Mouse (Mus musculus) midbrain, embryonic 10.5 days (tissue): ENCODE results near the gene Cs. TPM values are rescaled to one million over a fixed set of nuclear protein-coding genes. Genes with fewer than 3 reads are reported as not detected.

Experiments
- DNase-seq: peaks from one replicate; pipeline ENCODE4 v3.0.0-alpha.2; 2017; ENCODE audit warnings: low spot score
- H3K27ac ChIP-seq: fragments of 300-500 bp; sonication (generic); replicated peaks from 2 replicates; pipeline ENCODE4 v1.5.1; 2016; ENCODE audit warnings: mild to moderate bottlenecking
- H3K27me3 ChIP-seq: fragments of 300-500 bp; sonication (generic); 2 replicates; pipeline ENCODE4 v1.6.1; 2016; ENCODE audit warnings: low read depth, mild to moderate bottlenecking; ENCODE audit not compliant: poor library complexity, severe bottlenecking
- H3K36me3 ChIP-seq: fragments of 300-500 bp; sonication (generic); 2 replicates; pipeline ENCODE4 v1.6.1; 2016; ENCODE audit warnings: mild to moderate bottlenecking, moderate library complexity
- H3K4me1 ChIP-seq: fragments of 300-500 bp; sonication (generic); 2 replicates; pipeline ENCODE4 v1.6.1; 2016
- H3K4me3 ChIP-seq: fragments of 300-500 bp; sonication (generic); 2 replicates; pipeline ENCODE4 v1.5.1; 2016; ENCODE audit warnings: mild to moderate bottlenecking, moderate library complexity
- H3K9me3 ChIP-seq: fragments of 300-500 bp; sonication (generic); replicated peaks from 2 replicates; pipeline ENCODE4 v1.6.1; 2016; ENCODE audit warnings: mild to moderate bottlenecking
- WGBS: fragments of 180-500 bp; shearing (Covaris S2); methylation state at CpG from one replicate; pipeline ENCODE4 v1.1.7; 2016; 5-methylcytosine and 5-hydroxymethylcytosine counted together
- polyA plus RNA-seq: library from polyadenylated mRNA; unstranded; fragments of >200 nt; fragmentation: Nextera tagmentation; extraction: Ambion mirVana; gene quantifications from 2 replicates; pipeline ENCODE4 v1.2.1, GENCODE M21; 2016

Cs gene
- polyA plus RNA-seq, 1 experiment from 2014 or later = 237 TPM

GRCm38 (mm10) chr10:128370021-128370420 is 32.5 kb downstream of the Cs start:
- Histone ChIP-seq H3K36me3 (peaks cover 12% of the 10 kb centered on the region), H3K4me1 (peaks cover 27% of the 10 kb centered on the region), H3K27ac (no peak overlapping the region), H3K4me3 (no peak overlapping the region), H3K9me3 (no peaks in the 10 kb centered on the region), H3K27me3 (no peaks in the 10 kb centered on the region)
- 70% methylated on average over 5 of the region's 6 CpGs for WGBS
- no peak for DNase-seq

GRCm38 (mm10) chr10:128370601-128371000 is 33.1 kb downstream of the Cs start:
- WGBS = 60% methylated on average over 4 of the region's 4 CpGs

DNA sequence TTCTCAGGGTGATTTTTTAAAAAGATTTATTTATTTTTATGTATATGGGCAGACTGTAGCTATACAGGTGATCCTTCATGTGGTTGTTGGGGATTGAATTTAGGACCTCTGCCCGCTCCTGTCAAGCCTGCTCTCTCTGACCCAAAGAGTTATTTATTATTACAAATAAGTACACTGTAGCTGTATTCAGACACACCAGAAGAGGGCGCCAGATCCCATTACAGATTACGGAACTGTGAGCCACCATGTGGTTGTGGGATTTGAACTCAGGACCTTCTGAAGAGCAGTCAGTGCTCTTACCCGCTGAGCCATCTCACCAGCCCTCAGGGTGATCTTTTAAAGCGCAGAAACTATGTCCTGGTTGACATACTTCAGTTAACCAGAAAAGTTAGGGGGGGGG is 34.6 kb downstream of the Cs start:
- no peaks in the 10 kb centered on the region for H3K27me3 ChIP-seq
- H3K27ac ChIP-seq = no peak overlapping the region
- no peak for DNase-seq
- H3K9me3 ChIP-seq = no peaks in the 10 kb centered on the region
- peaks cover 38% of the 10 kb centered on the region for H3K4me1 ChIP-seq
- 80% methylated on average over 5 of the region's 5 CpGs for WGBS
- H3K4me3 ChIP-seq = no peak overlapping the region
- no peaks in the 10 kb centered on the region for H3K36me3 ChIP-seq

More at GRCm38 (mm10) chr10:128370601-128371000, 33.1 kb downstream of the Cs start:
- DNase-seq = no peak
- Histone ChIP-seq H3K9me3 (no peaks in the 10 kb centered on the region), H3K27me3 (no peaks in the 10 kb centered on the region), H3K27ac (no peak overlapping the region), H3K4me1 (peaks cover 27% of the 10 kb centered on the region), H3K36me3 (peaks cover 6% of the 10 kb centered on the region), H3K4me3 (no peak overlapping the region)

DNA sequence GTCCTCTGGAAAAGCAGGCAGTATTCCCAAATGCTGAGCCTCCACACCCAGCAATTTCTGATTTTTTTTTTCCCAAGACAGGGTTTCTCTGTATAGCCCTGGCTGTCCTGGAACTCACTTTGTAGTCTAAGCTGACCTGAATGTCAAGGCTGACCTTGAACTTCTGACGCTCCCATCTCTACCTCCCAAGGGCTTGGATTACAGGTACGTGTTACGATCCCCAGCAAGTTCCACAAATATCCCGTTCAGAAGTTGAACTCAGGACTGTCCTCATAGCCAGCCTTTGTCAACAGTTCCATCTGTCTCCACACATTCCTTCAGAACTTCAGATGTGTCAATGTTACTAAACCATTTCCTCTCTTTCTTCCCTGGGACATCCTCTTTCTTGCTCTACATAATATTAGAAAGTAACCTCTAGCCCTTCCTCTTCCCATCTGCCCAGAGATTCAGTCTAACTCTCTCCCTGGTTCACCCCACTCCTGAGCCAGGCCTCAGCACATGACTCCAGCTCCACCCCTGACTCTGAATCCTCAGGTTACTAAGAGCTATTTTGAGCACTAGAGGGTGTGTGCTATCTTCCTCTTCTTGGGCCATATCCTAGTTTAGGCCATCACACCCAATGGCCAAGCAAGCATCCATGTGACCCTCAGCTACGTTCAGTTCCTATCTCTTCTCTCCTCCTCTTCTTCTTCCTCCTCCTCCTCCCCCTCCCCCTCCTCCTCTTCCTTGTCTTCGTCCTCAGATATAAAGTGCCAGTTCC is 35.6 kb downstream of the Cs start:
- DNase-seq = no peak
- no peak overlapping the region for H3K27ac ChIP-seq
- H3K4me3 ChIP-seq = no peak overlapping the region
- peaks cover 4% of the 10 kb centered on the region for H3K36me3 ChIP-seq
- 87% methylated on average over 6 of the region's 6 CpGs for WGBS
- H3K4me1 ChIP-seq = peaks cover 34% of the 10 kb centered on the region
- no peaks in the 10 kb centered on the region for H3K9me3 ChIP-seq
- H3K27me3 ChIP-seq = no peaks in the 10 kb centered on the region

DNA sequence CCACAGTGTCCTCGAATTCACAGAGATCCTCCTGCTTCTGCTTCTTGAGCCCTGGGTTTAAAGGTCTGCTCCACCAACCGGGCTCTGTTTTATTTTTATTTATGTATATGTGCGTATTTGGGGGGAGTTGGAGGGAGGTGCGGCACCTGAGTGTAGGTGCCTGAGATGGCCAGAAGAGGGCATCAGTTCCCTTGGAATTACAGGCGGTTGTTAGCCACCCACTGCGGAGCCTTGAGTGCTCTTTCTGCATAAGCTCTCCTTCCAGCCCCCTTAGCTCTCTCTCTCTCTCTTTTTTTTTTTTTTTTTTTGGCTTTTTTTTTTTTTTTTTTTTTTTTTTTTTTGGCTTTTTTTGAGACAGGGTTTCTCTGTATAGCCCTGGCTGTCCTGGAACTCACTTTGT is 36.9 kb downstream of the Cs start:
- Histone ChIP-seq H3K27ac (no peak overlapping the region), H3K4me1 (peaks cover 37% of the 10 kb centered on the region), H3K4me3 (no peak overlapping the region), H3K27me3 (no peaks in the 10 kb centered on the region), H3K9me3 (no peaks in the 10 kb centered on the region), H3K36me3 (peaks cover 16% of the 10 kb centered on the region)
- no peak for DNase-seq
- 79% methylated on average over 6 of the region's 6 CpGs for WGBS

DNA sequence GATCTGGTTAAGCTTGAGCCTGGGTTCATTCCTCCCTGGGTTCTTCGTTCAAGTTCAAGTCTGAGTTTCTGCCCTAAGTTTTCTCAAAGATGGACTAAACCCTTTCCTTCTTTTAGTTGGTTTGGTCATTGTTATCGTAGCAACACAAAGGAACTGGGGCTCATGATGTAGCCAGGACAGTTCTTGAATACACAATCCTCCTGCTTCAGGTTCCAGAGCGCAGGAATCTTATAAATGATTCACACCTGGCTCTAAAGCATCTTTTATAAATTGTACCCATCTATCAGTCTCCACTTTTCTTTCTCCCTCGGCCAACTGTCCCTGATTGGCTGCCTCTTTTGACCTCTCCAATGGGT is 38.5 kb downstream of the Cs start:
- H3K27ac ChIP-seq = peak overlapping the region; percentile 98
- no peaks in the 10 kb centered on the region for H3K27me3 ChIP-seq
- no peaks in the 10 kb centered on the region for H3K9me3 ChIP-seq
- peaks cover 30% of the 10 kb centered on the region for H3K4me1 ChIP-seq
- peaks cover 33% of the 10 kb centered on the region for H3K36me3 ChIP-seq
- DNase-seq = no peak
- 47% methylated on average over 4 of the region's 4 CpGs for WGBS
- H3K4me3 ChIP-seq = peak overlapping the region; percentile 99

- H3K27me3 ChIP-seq = no peaks in the 10 kb centered on the region
- H3K4me3 ChIP-seq = peak within 1 kb of the TSS; percentile 99
- H3K27ac ChIP-seq = peak within 1 kb of the TSS; percentile 98
- H3K4me1 ChIP-seq = peaks cover 30% of the 10 kb centered on the region
- WGBS = under 1% methylated on average over 62 of the region's 73 CpGs
- peaks cover 39% of the 10 kb centered on the region for H3K36me3 ChIP-seq
- DNase-seq = peak; percentile 85
- H3K9me3 ChIP-seq = no peaks in the 10 kb centered on the region
These were observed 39.1 kb downstream of the Cs start, which contains the start of gene Ankrd52 for GRCm38 (mm10) chr10:128376455-128377211. Ankrd52 (plus strand) TSS chr10:128377115.

- Histone ChIP-seq H3K27me3 (no peaks in the 10 kb centered on the region), H3K9me3 (no peaks in the 10 kb centered on the region), H3K4me1 (peaks cover 30% of the 10 kb centered on the region), H3K27ac (peak overlapping the region; percentile 98), H3K36me3 (peaks cover 46% of the 10 kb centered on the region), H3K4me3 (peak overlapping the region; percentile 99)
- WGBS = under 1% methylated on average over 47 of the region's 47 CpGs
- DNase-seq = peak; percentile 71
These were observed 39.8 kb downstream of the Cs start for GRCm38 (mm10) chr10:128377222-128377939.

GRCm38 (mm10) chr10:128377940-128378448 is 40.5 kb downstream of the Cs start:
- DNase-seq = no peak
- peaks cover 30% of the 10 kb centered on the region for H3K4me1 ChIP-seq
- H3K9me3 ChIP-seq = no peaks in the 10 kb centered on the region
- peak overlapping the region; percentile 99 for H3K4me3 ChIP-seq
- peak overlapping the region; percentile 98 for H3K27ac ChIP-seq
- peaks cover 52% of the 10 kb centered on the region for H3K36me3 ChIP-seq
- H3K27me3 ChIP-seq = no peaks in the 10 kb centered on the region
- 62% methylated on average over 14 of the region's 14 CpGs for WGBS

GRCm38 (mm10) chr10:128378462-128378861 is 40.9 kb downstream of the Cs start:
- Histone ChIP-seq H3K4me3 (peak overlapping the region; percentile 99), H3K27me3 (no peaks in the 10 kb centered on the region), H3K36me3 (peaks cover 57% of the 10 kb centered on the region), H3K27ac (peak overlapping the region; percentile 98), H3K9me3 (no peaks in the 10 kb centered on the region), H3K4me1 (peaks cover 30% of the 10 kb centered on the region)
- WGBS = 84% methylated on average over 3 of the region's 3 CpGs
- DNase-seq = no peak

DNA sequence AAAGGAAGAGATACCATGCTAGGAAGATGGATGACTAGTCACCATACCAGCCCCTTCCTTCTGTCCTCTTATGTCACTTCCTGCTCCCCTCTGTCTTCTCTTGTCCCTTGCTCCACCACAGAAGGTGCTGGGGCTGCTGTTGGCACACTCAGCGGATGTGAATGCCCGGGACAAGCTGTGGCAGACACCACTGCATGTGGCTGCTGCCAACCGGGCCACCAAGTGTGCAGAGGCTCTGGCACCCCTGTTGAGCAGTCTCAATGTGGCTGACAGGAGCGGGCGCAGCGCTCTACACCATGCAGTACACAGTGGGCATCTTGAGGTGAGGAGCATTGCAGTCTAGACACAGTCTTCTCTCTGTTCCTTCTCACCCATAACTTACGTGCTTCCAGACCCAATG is 41.7 kb downstream of the Cs start:
- whole genome bisulfite sequencing = 96% methylated on average over 7 of the region's 7 CpGs

GRCm38 (mm10) chr10:128380565-128380964 is 43.0 kb downstream of the Cs start:
- no peak overlapping the region for H3K27ac ChIP-seq
- no peaks in the 10 kb centered on the region for H3K9me3 ChIP-seq
- H3K36me3 ChIP-seq = peaks cover 78% of the 10 kb centered on the region
- H3K4me1 ChIP-seq = peaks cover 30% of the 10 kb centered on the region
- 89% methylated on average over 5 of the region's 5 CpGs for WGBS
- no peaks in the 10 kb centered on the region for H3K27me3 ChIP-seq
- DNase-seq = no peak
- H3K4me3 ChIP-seq = 0 out of 2 replicates have a peak overlapping the region, but pooled peaks have one; percentile 9

More for the DNA sequence above, 41.7 kb downstream of the Cs start:
- Histone ChIP-seq H3K9me3 (no peaks in the 10 kb centered on the region), H3K27me3 (no peaks in the 10 kb centered on the region), H3K27ac (no peak overlapping the region), H3K4me1 (peaks cover 30% of the 10 kb centered on the region), H3K36me3 (peaks cover 65% of the 10 kb centered on the region), H3K4me3 (peak overlapping the region; percentile 31; the same call in 1 of the 2 replicates)
- DNase-seq = no peak
